Mouse (Mus musculus) lung, embryonic 14.5 days (tissue): Measurements from ENCODE around the gene Tex9. TPM values are rescaled to one million over a fixed set of nuclear protein-coding genes. Genes with fewer than 3 reads are reported as not detected.
"Not testable (repeated sequence)": the region's sequence is repeated elsewhere in the genome, so short reads cannot be mapped to it uniquely, and the experiment has no call there.

ENCODE experiments used
- ATAC-seq: fragments of 200-750 bp; cut with Nextera tagmentation; 2 replicates; pipeline ENCODE4 v1.8.0; 2017; ENCODE audit warnings: mild to moderate bottlenecking, moderate TSS enrichment, moderate library complexity; ENCODE audit not compliant: insufficient read depth
- DNase-seq: peaks from one replicate; pipeline ENCODE4 v3.0.0-alpha.2; 2015
- H3K27ac ChIP-seq: fragments of 300-500 bp; sonication (generic); 2 replicates; pipeline ENCODE4 v1.5.1; 2014; ENCODE audit warnings: low read depth, mild to moderate bottlenecking, moderate library complexity
- H3K27me3 ChIP-seq: fragments of 300-500 bp; sonication (generic); 2 replicates; pipeline ENCODE4 v1.6.1; 2014; ENCODE audit warnings: low read length, control low read depth; ENCODE audit not compliant: insufficient read depth
- H3K36me3 ChIP-seq: fragments of 300-500 bp; sonication (generic); 2 replicates; pipeline ENCODE4 v1.6.1; 2014; ENCODE audit warnings: control low read depth; ENCODE audit not compliant: insufficient read depth
- H3K4me1 ChIP-seq: fragments of 300-500 bp; sonication (generic); 2 replicates; pipeline ENCODE4 v1.6.1; 2014; ENCODE audit warnings: antibody characterized with exemption, control low read depth; ENCODE audit not compliant: insufficient read depth
- H3K4me2 ChIP-seq: fragments of 300-500 bp; sonication (generic); 2 replicates; pipeline ENCODE4 v1.6.1; 2014; ENCODE audit warnings: mild to moderate bottlenecking
- H3K4me3 ChIP-seq: fragments of 300-500 bp; sonication (generic); 2 replicates; pipeline ENCODE4 v1.5.1; 2014; ENCODE audit warnings: low read depth, low read length
- H3K9ac ChIP-seq: fragments of 300-500 bp; sonication (generic); 2 replicates; pipeline ENCODE4 v1.6.1; 2014
- H3K9me3 ChIP-seq: fragments of 300-500 bp; sonication (generic); 2 replicates; pipeline ENCODE4 v1.6.1; 2016; ENCODE audit warnings: low read depth, low read length, control low read depth
- CTCF ChIP-seq: IDR thresholded peaks from 2 replicates; pipeline ENCODE4 v1.5.1; 2016; ENCODE audit warnings: antibody characterized with exemption, low read depth
- WGBS: fragments of 180-500 bp; shearing (Covaris S2); extraction: QIAGEN DNeasy Blood & Tissue Kit; methylation state at CpG from one replicate; pipeline ENCODE4 v1.1.7; 2014; 5-methylcytosine and 5-hydroxymethylcytosine counted together
- microRNA-seq: library from miRNA; unstranded; fragments of <30 nt; microRNA quantifications from one replicate; pipeline ENCODE4, GENCODE M21; 2016; ENCODE audit warnings: borderline number of aligned reads
- polyA plus RNA-seq: library from polyadenylated mRNA; unstranded; fragments of >200 nt; fragmentation: Nextera tagmentation; extraction: Ambion mirVana; gene quantifications from 2 replicates; pipeline ENCODE4 v1.2.1, GENCODE M21; 2014

Tex9 gene
- polyA plus RNA-seq, 1 experiment from 2014 or later: 37.5 TPM

DNA sequence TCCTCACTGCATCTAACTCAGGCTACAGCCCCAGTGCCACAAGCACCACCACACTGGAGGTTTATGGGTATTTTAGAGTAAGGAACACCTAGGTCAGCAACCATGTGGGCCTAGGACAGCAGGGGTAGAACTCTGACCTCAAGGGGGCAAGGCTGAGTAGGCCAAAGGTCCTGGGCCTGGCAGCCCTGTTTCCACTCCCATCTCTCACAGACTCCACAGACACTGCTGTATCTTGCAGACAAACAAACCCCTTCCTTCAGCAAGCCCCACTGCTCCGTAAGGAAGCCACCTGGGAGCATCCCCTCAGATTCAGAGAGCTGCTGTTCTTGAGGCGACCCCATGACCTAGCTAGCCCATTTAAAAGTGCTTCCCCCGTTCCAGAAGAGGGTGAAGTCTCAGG lies 87.1 kb downstream of the Tex9 start:
- Histone ChIP-seq H3K9me3 (no peaks in the 10 kb centered on the region), H3K9ac (no peak overlapping the region), H3K4me3 (no peak overlapping the region), H3K4me2 (no peak overlapping the region), H3K27ac (no peak overlapping the region), H3K27me3 (no peaks in the 10 kb centered on the region), H3K36me3 (no peaks in the 10 kb centered on the region), H3K4me1 (no peaks in the 10 kb centered on the region)
- DNase-seq (no peak), ATAC-seq (no peak)
- WGBS: 61% methylated on average over 3 of the region's 3 CpGs
- TF ChIP-seq CTCF: no peak

DNA sequence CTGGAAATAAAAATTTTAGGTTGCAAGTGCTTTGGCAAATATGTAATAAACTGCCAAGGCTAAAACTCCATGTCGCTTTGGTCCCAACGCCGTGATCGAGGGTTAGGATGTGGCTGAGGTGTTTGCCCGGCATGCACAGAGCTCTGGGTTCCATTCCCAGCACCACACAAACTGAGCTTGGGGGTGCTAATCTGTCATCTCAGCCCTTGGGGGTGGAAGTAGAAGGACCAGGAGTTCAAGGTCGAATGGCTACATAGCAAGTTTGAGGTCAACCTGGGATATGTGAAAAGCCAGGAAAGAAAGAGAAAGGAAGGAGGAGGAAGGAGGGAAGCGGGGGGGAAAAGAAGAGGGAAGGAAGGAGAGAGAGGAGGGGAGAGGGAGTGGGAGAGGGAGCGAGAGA lies 87.6 kb downstream of the Tex9 start:
- Histone ChIP-seq H3K36me3 (no peaks in the 10 kb centered on the region), H3K4me2 (no peak overlapping the region), H3K4me1 (no peaks in the 10 kb centered on the region), H3K4me3 (no peak overlapping the region), H3K27ac (no peak overlapping the region), H3K27me3 (no peaks in the 10 kb centered on the region), H3K9me3 (no peaks in the 10 kb centered on the region), H3K9ac (no peak overlapping the region)
- 82% methylated on average over 8 of the region's 8 CpGs for WGBS
- ATAC-seq (no peak), DNase-seq (no peak)
- TF ChIP-seq CTCF: no peak

- no peaks in the 10 kb centered on the region for H3K4me1 ChIP-seq
These were observed 88.6 kb downstream of the Tex9 start for GRCm38 (mm10) chr9:72403421-72403820.

DNA sequence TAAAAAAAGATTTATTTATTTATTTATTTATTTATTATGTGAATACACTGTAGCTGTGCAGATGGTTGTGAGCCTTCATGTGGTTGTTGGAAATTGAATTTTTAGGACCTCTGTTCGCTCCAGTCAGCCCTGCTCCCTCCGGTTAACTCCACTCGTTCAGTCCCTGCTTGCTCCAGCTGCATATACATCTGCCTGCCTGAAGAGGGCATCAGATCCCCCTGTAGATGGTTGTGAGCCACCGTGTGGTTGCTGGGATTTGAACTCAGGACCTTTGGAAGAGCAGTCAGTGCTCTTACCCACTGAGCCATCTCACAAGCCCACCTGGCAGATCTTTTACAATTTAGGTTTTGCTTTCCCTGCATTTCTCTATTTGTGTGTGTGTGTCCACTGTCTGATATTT lies 90.2 kb downstream of the Tex9 start:
- H3K36me3 ChIP-seq, H3K9me3 ChIP-seq, DNase-seq, H3K27me3 ChIP-seq, H3K4me2 ChIP-seq, H3K9ac ChIP-seq, ATAC-seq, H3K4me1 ChIP-seq, H3K4me3 ChIP-seq, H3K27ac ChIP-seq: not testable (repeated sequence)
- peak; percentile 17 for TF ChIP-seq CTCF
- 72% methylated on average over 4 of the region's 4 CpGs for WGBS

More at GRCm38 (mm10) chr9:72403421-72403820, 88.6 kb downstream of the Tex9 start:
- Histone ChIP-seq H3K9ac (no peak overlapping the region), H3K4me2 (no peak overlapping the region), H3K27ac (no peak overlapping the region), H3K36me3 (no peaks in the 10 kb centered on the region), H3K4me3 (no peak overlapping the region), H3K9me3 (no peaks in the 10 kb centered on the region), H3K27me3 (no peaks in the 10 kb centered on the region)
- WGBS: 69% methylated on average over 6 of the region's 6 CpGs
- DNase-seq (no peak), ATAC-seq (no peak)
- no peak for TF ChIP-seq CTCF

Small RNA genes lying within 50 kb of the gene (microRNA-seq; reads per million reads assigned to microRNA genes)
- not detected for gene Gm28010

Other genes with a start within 250 kb of the Tex9 start
- gene Zfp280d, start 217.4 kb downstream of the Tex9 start, polyA plus RNA-seq: 47.5 and 51.8 TPM in 2 replicates
- 36.8 and 37.8 TPM in 2 replicates for gene Mns1, start 54.2 kb downstream of the Tex9 start, polyA plus RNA-seq
- gene Rfx7, start 40.0 kb upstream of the Tex9 start, polyA plus RNA-seq: 17.1 and 18.1 TPM in 2 replicates
- gene Nedd4, start 170.1 kb upstream of the Tex9 start, polyA plus RNA-seq: 802 and 805 TPM in 2 replicates